15 mouse cellular contexts compared by ENCODE assay signal in genomic region chr12:44532337-44533113, GRCm38 (mm10).
A peak's percentile ranks its signal among the peaks of the same experiment; 100 is the strongest.
DNase-seq lines count a peak whose midpoint lies in the region; ATAC-seq lines count a peak whose summit lies in the region.
"Had no signal": no experiment of that assay in that cellular context is flagged by ENCODE, and none has a peak within 500 bp of the region (broad histone marks: within the 10 kb centered on the region; RNA-seq: fewer than 3 reads in every experiment).

No protein-coding gene starts in this region.

- H3K27me3 ChIP-seq in forebrain, embryonic 13.5 days: no peaks in the 10 kb centered on the region
- no peaks in the 10 kb centered on the region for H3K27me3 ChIP-seq in forebrain, embryonic 11.5 days (ENCODE audit: control insufficient read depth, insufficient read depth, low read length)
- no peaks in the 10 kb centered on the region for H3K27me3 ChIP-seq in hindbrain, embryonic 12.5 days
- no peaks in the 10 kb centered on the region for H3K27me3 ChIP-seq in midbrain, embryonic 16.5 days (ENCODE audit: control insufficient read depth, insufficient read depth, low read depth, low read length)
- H3K27me3 ChIP-seq: limb, embryonic 12.5 days; liver, embryonic 15.5 days had no signal

- H3K4me2 ChIP-seq in forebrain, embryonic 13.5 days: peak overlapping the region; percentile 14; the same call in 1 of the 2 replicates
- no peak overlapping the region for H3K4me2 ChIP-seq in forebrain, embryonic 11.5 days (ENCODE audit: low read depth, low read length, severe bottlenecking)
- no peak overlapping the region for H3K4me2 ChIP-seq in hindbrain, embryonic 12.5 days (replicated peaks)
- H3K4me2 ChIP-seq in midbrain, embryonic 16.5 days (ENCODE audit: low read length): peak overlapping the region; percentile 33
- H3K4me2 ChIP-seq: limb, embryonic 12.5 days; liver, embryonic 15.5 days had no signal

- 66% methylated on average over 19 of the region's 19 CpGs for WGBS in forebrain, embryonic 13.5 days
- WGBS in forebrain, embryonic 11.5 days: 74% methylated on average over 19 of the region's 19 CpGs
- WGBS in hindbrain, embryonic 12.5 days: 64% methylated on average over 19 of the region's 19 CpGs
- WGBS in midbrain, embryonic 16.5 days: 30% methylated on average over 19 of the region's 19 CpGs

- H3K4me1 ChIP-seq in forebrain, embryonic 13.5 days: peaks cover 18% of the 10 kb centered on the region
- no peaks in the 10 kb centered on the region for H3K4me1 ChIP-seq in forebrain, embryonic 11.5 days (replicated peaks; ENCODE audit: control insufficient read depth, insufficient read depth, low read length)
- H3K4me1 ChIP-seq in hindbrain, embryonic 12.5 days: peaks cover 14% of the 10 kb centered on the region
- H3K4me1 ChIP-seq in midbrain, embryonic 16.5 days (ENCODE audit: control insufficient read depth, insufficient read depth, low read length): peaks cover 30% of the 10 kb centered on the region
- H3K4me1 ChIP-seq: limb, embryonic 12.5 days; liver, embryonic 15.5 days had no signal

- no peaks in the 10 kb centered on the region for H3K36me3 ChIP-seq in forebrain, embryonic 13.5 days (ENCODE audit: poor library complexity, severe bottlenecking)
- H3K36me3 ChIP-seq in forebrain, embryonic 11.5 days (ENCODE audit: control insufficient read depth, insufficient read depth, low read length): no peaks in the 10 kb centered on the region
- no peaks in the 10 kb centered on the region for H3K36me3 ChIP-seq in hindbrain, embryonic 12.5 days
- no peaks in the 10 kb centered on the region for H3K36me3 ChIP-seq in midbrain, embryonic 16.5 days (ENCODE audit: control insufficient read depth, insufficient read depth, low read length)
- H3K36me3 ChIP-seq: limb, embryonic 12.5 days; liver, embryonic 15.5 days had no signal

- no peak overlapping the region for H3K9ac ChIP-seq in forebrain, embryonic 13.5 days
- H3K9ac ChIP-seq in forebrain, embryonic 11.5 days (ENCODE audit: low read length): no peak overlapping the region
- no peak overlapping the region for H3K9ac ChIP-seq in hindbrain, embryonic 12.5 days
- H3K9ac ChIP-seq in midbrain, embryonic 16.5 days (ENCODE audit: low read depth, low read length): 0 out of 2 replicates have a peak overlapping the region, but pooled peaks have one; percentile 31
- H3K9ac ChIP-seq: limb, embryonic 12.5 days; liver, embryonic 15.5 days had no signal

- H3K9me3 ChIP-seq in forebrain, embryonic 13.5 days (replicated peaks): no peaks in the 10 kb centered on the region
- H3K9me3 ChIP-seq in forebrain, embryonic 11.5 days (ENCODE audit: control insufficient read depth, low read length): no peaks in the 10 kb centered on the region
- no peaks in the 10 kb centered on the region for H3K9me3 ChIP-seq in hindbrain, embryonic 12.5 days (replicated peaks)
- H3K9me3 ChIP-seq in midbrain, embryonic 16.5 days (replicated peaks; ENCODE audit: control insufficient read depth, low read length, poor library complexity, severe bottlenecking): no peaks in the 10 kb centered on the region
- H3K9me3 ChIP-seq: limb, embryonic 12.5 days; liver, embryonic 15.5 days had no signal

- peak; percentile 22; the same call in 1 of the 2 replicates for ATAC-seq in forebrain, embryonic 13.5 days
- ATAC-seq in forebrain, embryonic 11.5 days (replicated peaks; ENCODE audit: low FRiP score): no peak
- ATAC-seq in hindbrain, embryonic 12.5 days (ENCODE audit: low FRiP score): peak; percentile 41; the same call in 1 of the 2 replicates
- peak; percentile 33 for ATAC-seq in midbrain, embryonic 16.5 days

- no peak overlapping the region for H3K4me3 ChIP-seq in forebrain, embryonic 13.5 days
- H3K4me3 ChIP-seq in forebrain, embryonic 11.5 days (ENCODE audit: low read depth, low read length): no peak overlapping the region
- H3K4me3 ChIP-seq in hindbrain, embryonic 12.5 days: no peak overlapping the region
- H3K4me3 ChIP-seq in midbrain, embryonic 16.5 days (ENCODE audit: low read depth, low read length): peak overlapping the region; percentile 19; the same call in 1 of the 2 replicates
- H3K4me3 ChIP-seq: gastrocnemius, adult 2 months; limb, embryonic 12.5 days; liver, embryonic 15.5 days had no signal

- peak overlapping the region; percentile 65 for H3K27ac ChIP-seq in forebrain, embryonic 13.5 days
- H3K27ac ChIP-seq in forebrain, embryonic 11.5 days (ENCODE audit: low read depth, low read length): no peak overlapping the region
- H3K27ac ChIP-seq in hindbrain, embryonic 12.5 days: peak overlapping the region; percentile 67
- H3K27ac ChIP-seq in midbrain, embryonic 16.5 days (ENCODE audit: low read length): peak overlapping the region; percentile 43
- H3K27ac ChIP-seq: gastrocnemius, adult 2 months; limb, embryonic 12.5 days; liver, embryonic 15.5 days had no signal

- DNase-seq in forebrain, embryonic 11.5 days (ENCODE audit: low spot score): no peak
- peak; percentile 74 for DNase-seq in brain, adult 2 months (ENCODE audit: low read depth, low spot score)
- no peak for DNase-seq in urinary bladder, postnatal 36 days (ENCODE audit: low spot score in 2 of 2)
- no peak for DNase-seq in kidney, adult 18-20 months
- DNase-seq: adrenal gland, adult 8-10 months; B cell, adult 2 months; cerebellum, adult 11-12 months; gastrocnemius, adult 2 months; heart, adult 18-20 months; thymus, postnatal 25 days had no signal

Comparison
In these comparisons a context has a peak if more than half of its experiments do, and no peak if none do; other contexts are left out.
1. H3K4me2 ChIP-seq: peak in forebrain, embryonic 13.5 days (single experiment) and midbrain, embryonic 16.5 days (single experiment); none in forebrain, embryonic 11.5 days (single experiment) and hindbrain, embryonic 12.5 days (single experiment).